Mouse (Mus musculus) liver, adult 2 months (tissue): ENCODE data around the gene Sh2b1. TPM values are rescaled to one million over a fixed set of nuclear protein-coding genes. Genes with fewer than 3 reads are reported as not detected.

Experiments used
- DNase-seq: peaks from one replicate; pipeline ENCODE4 v3.0.0-alpha.2; 2011; ENCODE audit warnings: low read depth, low spot score; ENCODE audit errors: extremely low read depth
- H3K27ac ChIP-seq: fragments of 200-500 bp; replicated peaks from 2 replicates; pipeline ENCODE4 v1.5.1; 2012; ENCODE audit warnings: low read depth, mild to moderate bottlenecking, control low read depth, inconsistent platforms, low read length; ENCODE audit not compliant: insufficient read depth
- H3K27me3 ChIP-seq: fragments of 200-500 bp; 2 replicates; pipeline ENCODE4 v1.6.1; 2012; ENCODE audit warnings: mild to moderate bottlenecking, moderate library complexity, low read length, inconsistent platforms; ENCODE audit not compliant: control insufficient read depth, insufficient read depth
- H3K36me3 ChIP-seq: fragments of 200-500 bp; 2 replicates; pipeline ENCODE4 v1.6.1; 2012; ENCODE audit warnings: low read length, inconsistent platforms; ENCODE audit not compliant: control insufficient read depth, insufficient read depth
- H3K4me1 ChIP-seq: fragments of 200-500 bp; 2 replicates; pipeline ENCODE4 v1.6.1; 2011; ENCODE audit warnings: low read length; ENCODE audit not compliant: control insufficient read depth, insufficient read depth
- H3K4me3 ChIP-seq: fragments of 200-500 bp; 2 replicates; pipeline ENCODE4 v1.5.1; 2011; ENCODE audit warnings: low read depth, mild to moderate bottlenecking, control low read depth, low read length, moderate library complexity; ENCODE audit not compliant: insufficient read depth
- H3K79me2 ChIP-seq: fragments of 200-500 bp; 2 replicates; pipeline ENCODE4 v1.6.1; 2012; ENCODE audit warnings: inconsistent platforms, mild to moderate bottlenecking, low read length, moderate library complexity; ENCODE audit not compliant: control insufficient read depth, insufficient read depth
- H3K9ac ChIP-seq: fragments of 200-500 bp; 2 replicates; pipeline ENCODE4 v1.6.1; 2012; ENCODE audit warnings: low read depth, mild to moderate bottlenecking, control low read depth, inconsistent platforms, low read length
- CTCF ChIP-seq: fragments of 200-500 bp; IDR thresholded peaks from 2 replicates; pipeline ENCODE4 v1.5.1; 2011; ENCODE audit warnings: low read depth, low read length, control low read depth
- POLR2A ChIP-seq: fragments of 200-500 bp; IDR thresholded peaks from 2 replicates; pipeline ENCODE4 v1.6.1; 2011; ENCODE audit warnings: low read length, control low read depth; ENCODE audit not compliant: insufficient read depth; ENCODE audit errors: extremely low read depth
- WGBS: fragments of 180-500 bp; shearing (Covaris S2); methylation state at CpG from one replicate; pipeline ENCODE4 v1.1.7; 2018; 5-methylcytosine and 5-hydroxymethylcytosine counted together
- polyA plus RNA-seq: library from polyadenylated mRNA; depleted of rRNA; stranded (reverse); fragments of >200 nt; gene quantifications from 2 replicates; pipeline ENCODE4 v1.2.3, GENCODE M21; 2012; rRNA removed
- total RNA-seq: library from RNA; depleted of rRNA; stranded (reverse); fragments of >200 nt; gene quantifications from 2 replicates; pipeline ENCODE4 v1.2.3, GENCODE M21; 2014; rRNA removed

Gene Sh2b1
- total and polyA plus RNA-seq, 2 experiments = 4.6 to 43.1 TPM

DNA sequence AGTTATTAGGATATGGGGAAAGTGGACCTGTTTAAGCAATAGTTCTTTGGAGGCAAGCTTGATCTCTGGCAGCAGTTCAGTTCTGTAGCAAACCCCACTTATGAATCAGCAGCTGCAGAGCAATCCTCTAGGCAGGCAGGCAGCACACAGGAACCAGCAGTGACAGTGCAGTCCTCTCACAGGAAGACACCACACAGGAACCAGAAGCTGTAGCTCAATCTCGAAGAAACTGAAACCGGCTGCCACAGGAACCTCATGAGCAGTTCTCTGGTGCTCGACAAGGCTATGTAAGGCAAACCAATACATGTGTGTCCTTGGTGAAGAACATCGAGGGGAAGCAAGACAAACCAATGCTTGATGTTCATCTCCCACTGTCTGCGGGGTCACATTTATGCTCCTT is 53.5 kb downstream of the Sh2b1 start:
- no peak for DNase-seq
- Histone ChIP-seq H3K27ac (no peak overlapping the region), H3K36me3 (no peaks in the 10 kb centered on the region), H3K79me2 (no peaks in the 10 kb centered on the region), H3K4me3 (no peak overlapping the region), H3K9ac (no peak overlapping the region), H3K27me3 (no peaks in the 10 kb centered on the region), H3K4me1 (no peaks in the 10 kb centered on the region)
- 85% methylated on average over 5 of the region's 5 CpGs for WGBS
- TF ChIP-seq CTCF = no peak
- TF ChIP-seq POLR2A = no peak

DNA sequence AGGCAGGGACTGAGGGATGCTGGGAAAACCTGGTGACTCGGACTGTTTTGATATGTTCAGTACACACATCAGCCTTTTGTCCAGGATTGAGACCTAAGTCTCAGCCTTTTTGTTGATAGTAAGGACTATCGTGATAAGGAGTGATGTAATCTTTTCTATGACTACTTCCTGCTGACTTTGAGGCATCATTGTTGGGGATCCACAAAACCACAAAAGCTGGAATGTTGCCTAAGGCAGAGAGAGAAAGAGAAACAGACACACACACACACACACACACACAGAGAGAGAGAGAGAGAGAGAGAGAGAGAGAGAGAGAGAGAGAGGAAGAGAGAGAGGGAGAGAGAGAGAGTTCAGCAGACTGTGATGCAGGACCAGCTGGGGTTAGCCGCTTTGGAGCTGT is 56.7 kb downstream of the Sh2b1 start:
- H3K4me1 ChIP-seq = no peaks in the 10 kb centered on the region
- H3K9ac ChIP-seq = no peak overlapping the region
- H3K36me3 ChIP-seq = no peaks in the 10 kb centered on the region
- H3K27ac ChIP-seq = no peak overlapping the region
- no peaks in the 10 kb centered on the region for H3K27me3 ChIP-seq
- no peaks in the 10 kb centered on the region for H3K79me2 ChIP-seq
- no peak for DNase-seq
- no peak overlapping the region for H3K4me3 ChIP-seq
- WGBS = 56% methylated on average over 3 of the region's 3 CpGs
- TF ChIP-seq POLR2A (no peak), CTCF (no peak)

DNA sequence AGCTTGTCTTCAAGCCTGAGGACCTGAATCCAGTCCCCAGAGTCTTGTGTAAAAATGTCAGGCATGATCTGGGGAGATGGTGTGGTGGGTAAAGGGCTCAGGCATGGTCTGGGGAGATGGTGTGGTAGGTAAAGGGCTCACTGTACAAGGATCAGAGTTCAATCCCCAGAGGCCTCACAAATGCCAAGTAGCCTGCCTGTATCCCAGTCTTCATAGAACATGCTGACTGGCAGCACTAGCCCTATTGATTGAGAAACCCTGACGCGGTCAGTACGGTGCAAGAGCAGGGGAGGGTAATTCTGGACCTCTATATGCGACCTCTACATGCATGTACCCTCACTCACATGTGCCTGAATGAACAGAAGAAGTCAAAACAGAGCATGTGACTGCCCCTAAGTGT is 57.6 kb downstream of the Sh2b1 start:
- DNase-seq = no peak
- Histone ChIP-seq H3K4me3 (no peak overlapping the region), H3K27me3 (no peaks in the 10 kb centered on the region), H3K4me1 (no peaks in the 10 kb centered on the region), H3K79me2 (no peaks in the 10 kb centered on the region), H3K27ac (no peak overlapping the region), H3K9ac (no peak overlapping the region), H3K36me3 (no peaks in the 10 kb centered on the region)
- WGBS = 78% methylated on average over 4 of the region's 4 CpGs
- TF ChIP-seq POLR2A (no peak), CTCF (no peak)

DNA sequence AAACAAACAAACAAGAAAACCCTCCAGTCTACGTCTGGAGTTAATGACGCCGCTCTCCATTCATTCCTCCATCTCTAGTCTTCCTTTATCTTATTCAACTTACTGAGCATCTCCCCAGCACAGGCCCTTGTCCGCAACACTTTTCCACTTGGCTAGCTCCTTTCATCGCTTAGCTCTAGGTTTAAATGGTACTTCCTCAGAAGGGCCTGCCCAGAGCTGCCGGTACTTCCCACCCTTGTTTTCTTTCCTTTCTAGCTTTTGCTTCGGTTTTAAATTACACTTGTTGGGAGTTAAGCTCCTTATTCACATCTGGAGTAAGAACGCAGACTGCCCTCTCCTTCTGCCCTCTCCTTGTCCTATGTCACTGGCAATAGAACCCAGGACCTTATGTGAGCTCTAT is 58.2 kb downstream of the Sh2b1 start:
- WGBS = 86% methylated on average over 8 of the region's 8 CpGs
- TF ChIP-seq POLR2A (no peak), CTCF (no peak)
- Histone ChIP-seq H3K9ac (no peak overlapping the region), H3K4me1 (no peaks in the 10 kb centered on the region), H3K79me2 (no peaks in the 10 kb centered on the region), H3K27me3 (no peaks in the 10 kb centered on the region), H3K27ac (no peak overlapping the region), H3K36me3 (no peaks in the 10 kb centered on the region), H3K4me3 (no peak overlapping the region)
- no peak for DNase-seq

Other genes starting within 250 kb of the Sh2b1 start
- 12.2 and 13.5 TPM in 2 replicates for gene Sbk1, start 202.8 kb downstream of the Sh2b1 start, total RNA-seq
- gene Sbk1, start 202.8 kb downstream of the Sh2b1 start, polyA plus RNA-seq = 17.1 and 21.6 TPM in 2 replicates
- gene Lat, start 105.9 kb downstream of the Sh2b1 start, total RNA-seq = 0.46 and 1.3 TPM in 2 replicates
- gene Lat, start 105.9 kb downstream of the Sh2b1 start, polyA plus RNA-seq = 1.4 TPM in 2 replicates
- 14.5 and 28.4 TPM in 2 replicates for gene Spns1, start 98.0 kb downstream of the Sh2b1 start, total RNA-seq
- gene Spns1, start 98.0 kb downstream of the Sh2b1 start, polyA plus RNA-seq = 62.8 and 74.8 TPM in 2 replicates
- gene Nfatc2ip, start 78.7 kb downstream of the Sh2b1 start, total RNA-seq = 1.3 and 1.7 TPM in 2 replicates
- gene Nfatc2ip, start 78.7 kb downstream of the Sh2b1 start, polyA plus RNA-seq = 2.1 and 2.8 TPM in 2 replicates
- gene Cd19, start 60.5 kb downstream of the Sh2b1 start, total RNA-seq = 0.18 and 0.87 TPM in 2 replicates
- 0.47 and 1.7 TPM in 2 replicates for gene Cd19, start 60.5 kb downstream of the Sh2b1 start, polyA plus RNA-seq
- 6.5 and 8.6 TPM in 2 replicates for gene Rabep2, start 46.7 kb downstream of the Sh2b1 start, total RNA-seq
- gene Rabep2, start 46.7 kb downstream of the Sh2b1 start, polyA plus RNA-seq = 9.8 and 15.1 TPM in 2 replicates
- 5.0 TPM in 1 of 2 replicates, not detected in the other for gene Atp2a1, start 12.3 kb downstream of the Sh2b1 start, total RNA-seq
- gene Atp2a1, start 12.3 kb downstream of the Sh2b1 start, polyA plus RNA-seq = 0.21 and 0.34 TPM in 2 replicates
- gene Tufm, start 11.9 kb upstream of the Sh2b1 start, total RNA-seq = 90.8 and 94.4 TPM in 2 replicates
- gene Tufm, start 11.9 kb upstream of the Sh2b1 start, polyA plus RNA-seq = 163 TPM in 2 replicates
- 4.6 and 6.4 TPM in 2 replicates for gene Atxn2l, start 28.0 kb upstream of the Sh2b1 start, total RNA-seq
- 42.9 and 81.3 TPM in 2 replicates for gene Atxn2l, start 28.0 kb upstream of the Sh2b1 start, polyA plus RNA-seq
- 79.4 and 85.6 TPM in 2 replicates for gene Eif3c, start 91.0 kb upstream of the Sh2b1 start, total RNA-seq
- 54.2 and 64.1 TPM in 2 replicates for gene Eif3c, start 91.0 kb upstream of the Sh2b1 start, polyA plus RNA-seq
- gene Apobr, start 109.5 kb upstream of the Sh2b1 start, total RNA-seq = 0.74 and 1.6 TPM in 2 replicates
- 0.58 and 1.0 TPM in 2 replicates for gene Apobr, start 109.5 kb upstream of the Sh2b1 start, polyA plus RNA-seq
- 7.1 and 9.5 TPM in 2 replicates for gene Cln3, start 110.4 kb upstream of the Sh2b1 start, total RNA-seq
- gene Cln3, start 110.4 kb upstream of the Sh2b1 start, polyA plus RNA-seq = 40.9 and 57.0 TPM in 2 replicates
- not detected in 2 replicates for gene Il27, start 119.5 kb upstream of the Sh2b1 start, total RNA-seq
- gene Il27, start 119.5 kb upstream of the Sh2b1 start, polyA plus RNA-seq = 0.31 TPM in 1 of 2 replicates, not detected in the other
- 3.0 and 3.2 TPM in 2 replicates for gene Nupr1, start 155.4 kb upstream of the Sh2b1 start, total RNA-seq
- gene Nupr1, start 155.4 kb upstream of the Sh2b1 start, polyA plus RNA-seq = 1.2 TPM in 2 replicates
- gene Sgf29, start 173.9 kb upstream of the Sh2b1 start, total RNA-seq = 7.7 and 10.7 TPM in 2 replicates
- 34.7 and 54.2 TPM in 2 replicates for gene Sgf29, start 173.9 kb upstream of the Sh2b1 start, polyA plus RNA-seq
- gene Sult1a1, start 201.0 kb upstream of the Sh2b1 start, total RNA-seq = 661 and 727 TPM in 2 replicates
- 566 and 586 TPM in 2 replicates for gene Sult1a1, start 201.0 kb upstream of the Sh2b1 start, polyA plus RNA-seq
- 15.6 and 20.5 TPM in 2 replicates for gene Bola2, start 220.0 kb upstream of the Sh2b1 start, total RNA-seq
- gene Bola2, start 220.0 kb upstream of the Sh2b1 start, polyA plus RNA-seq = 35.6 and 37.7 TPM in 2 replicates
- gene Slx1b, start 220.4 kb upstream of the Sh2b1 start, total RNA-seq = 4.1 and 4.6 TPM in 2 replicates
- 11.3 and 15.4 TPM in 2 replicates for gene Slx1b, start 220.4 kb upstream of the Sh2b1 start, polyA plus RNA-seq
- gene Coro1a, start 232.4 kb upstream of the Sh2b1 start, total RNA-seq = 7.7 and 9.0 TPM in 2 replicates
- 10.6 and 22.7 TPM in 2 replicates for gene Coro1a, start 232.4 kb upstream of the Sh2b1 start, polyA plus RNA-seq